Mouse (Mus musculus) stomach, embryonic 14.5 days (tissue): ENCODE measurements at regions not wholly inside any gene's neighbourhood (a gene's known extent, or its start where the extent isn't known, plus 50 kb on each side); places are given as distances from the start of the nearest gene placed in this dataset.
A peak's percentile ranks its signal among the peaks of the same experiment; 100 is the strongest.

Experiments used
- ATAC-seq: fragments of 200-750 bp; cut with Nextera tagmentation; 2 replicates; pipeline ENCODE4 v1.8.0; 2017; ENCODE audit warnings: low read depth, moderate TSS enrichment; ENCODE audit not compliant: insufficient number of reproducible peaks, insufficient read depth, low FRiP score
- H3K27ac ChIP-seq: fragments of 300-500 bp; sonication (generic); 2 replicates; pipeline ENCODE4 v1.5.1; 2014; ENCODE audit warnings: mild to moderate bottlenecking, low read length, moderate library complexity, mixed read lengths
- H3K27me3 ChIP-seq: fragments of 300-500 bp; sonication (generic); 2 replicates; pipeline ENCODE4 v1.6.1; 2014; ENCODE audit warnings: low read length, control low read depth, mixed read lengths; ENCODE audit not compliant: control insufficient read depth, insufficient read depth
- H3K36me3 ChIP-seq: fragments of 300-500 bp; sonication (generic); 2 replicates; pipeline ENCODE4 v1.6.1; 2014; ENCODE audit warnings: mild to moderate bottlenecking, control low read depth, low read length, moderate library complexity, mixed read lengths; ENCODE audit not compliant: control insufficient read depth, insufficient read depth
- H3K4me1 ChIP-seq: fragments of 300-500 bp; sonication (generic); 2 replicates; pipeline ENCODE4 v1.6.1; 2014; ENCODE audit warnings: low read length, control low read depth, mixed read lengths; ENCODE audit not compliant: control insufficient read depth, insufficient read depth
- H3K4me2 ChIP-seq: fragments of 300-500 bp; sonication (generic); replicated peaks from 2 replicates; pipeline ENCODE4 v1.6.1; 2014; ENCODE audit warnings: low read depth, low read length, control low read depth
- H3K4me3 ChIP-seq: fragments of 300-500 bp; sonication (generic); 2 replicates; pipeline ENCODE4 v1.5.1; 2014; ENCODE audit warnings: low read depth, low read length, control low read depth
- H3K9ac ChIP-seq: fragments of 300-500 bp; sonication (generic); replicated peaks from 2 replicates; pipeline ENCODE4 v1.6.1; 2014; ENCODE audit warnings: low read depth, mild to moderate bottlenecking, control low read depth, low read length, moderate library complexity, mixed read lengths
- H3K9me3 ChIP-seq: fragments of 300-500 bp; sonication (generic); 2 replicates; pipeline ENCODE4 v1.6.1; 2016; ENCODE audit warnings: low read depth, low read length, control low read depth; ENCODE audit not compliant: control insufficient read depth
- WGBS: fragments of 180-500 bp; shearing (Covaris S2); extraction: QIAGEN DNeasy Blood & Tissue Kit; methylation state at CpG from one replicate; pipeline ENCODE4 v1.1.7; 2014; 5-methylcytosine and 5-hydroxymethylcytosine counted together

DNA sequence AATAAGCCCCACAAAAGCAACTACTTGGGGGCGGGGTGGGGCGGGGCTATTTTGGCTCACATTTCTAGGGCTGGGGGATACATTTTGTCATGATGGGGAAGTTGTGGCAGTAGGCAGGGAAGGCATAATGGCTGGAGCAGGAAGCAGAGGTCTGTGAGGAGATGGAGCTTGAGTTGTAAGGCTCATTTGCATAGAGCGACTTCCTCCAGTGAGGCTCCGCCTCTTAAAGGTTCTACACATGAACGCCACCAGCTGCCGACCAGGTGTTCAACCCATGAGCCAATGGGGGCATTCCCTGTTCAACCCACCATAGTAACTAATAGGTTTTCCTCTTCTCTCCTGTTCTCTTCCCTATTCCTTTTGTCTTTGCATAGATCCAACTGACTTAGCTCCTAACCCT is 302.1 kb upstream of the 4931429L15Rik start:
- Histone ChIP-seq H3K27me3 (no peaks in the 10 kb centered on the region), H3K9me3 (no peaks in the 10 kb centered on the region), H3K4me1 (no peaks in the 10 kb centered on the region), H3K4me3 (no peak overlapping the region), H3K9ac (no peak overlapping the region), H3K27ac (no peak overlapping the region), H3K36me3 (no peaks in the 10 kb centered on the region), H3K4me2 (no peak overlapping the region)
- no peak for ATAC-seq
- WGBS = 92% methylated on average over 6 of the region's 6 CpGs

DNA sequence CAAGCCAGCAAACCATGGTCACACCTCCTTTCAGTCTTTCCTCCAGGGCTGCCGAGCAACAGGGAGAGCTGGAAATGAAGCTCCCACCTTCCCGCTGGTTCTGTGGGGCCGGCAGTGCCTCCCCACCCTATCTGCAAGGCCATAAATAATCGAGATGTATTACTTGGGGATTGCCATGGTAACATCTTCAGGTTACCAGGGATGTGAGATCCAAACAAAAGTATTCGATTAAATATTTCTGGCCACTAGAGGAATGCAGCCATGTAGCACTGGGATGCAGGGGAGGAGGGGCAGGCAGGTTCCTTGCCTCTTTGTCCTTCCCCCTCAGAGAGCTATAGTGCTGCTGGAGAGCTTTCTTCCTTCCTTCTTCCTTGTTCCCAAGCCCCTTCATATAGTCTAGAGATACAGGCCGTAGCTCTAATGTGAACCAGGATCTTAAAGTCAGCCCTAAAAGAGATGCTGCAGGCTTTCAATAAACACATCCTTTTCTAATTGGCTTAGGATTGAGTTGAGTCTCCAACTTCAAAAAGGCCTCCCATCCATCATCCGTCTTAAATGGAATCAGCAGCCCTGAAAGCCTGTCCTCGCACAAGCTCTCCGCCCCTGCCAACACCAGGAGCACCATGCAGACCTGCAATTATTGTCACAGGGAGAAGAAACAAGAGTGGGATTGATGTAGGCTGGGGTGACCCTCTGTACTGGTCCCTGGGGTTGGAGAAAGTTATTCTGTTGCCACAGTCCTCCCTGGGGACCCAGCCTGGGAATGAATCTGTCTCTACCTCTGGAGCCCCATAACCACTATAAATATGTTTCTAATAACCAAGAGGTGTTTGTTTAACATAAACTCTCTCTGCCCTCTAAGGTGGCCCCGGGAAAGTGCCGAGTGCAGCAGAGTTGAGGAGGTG is 290.6 kb upstream of the 4931429L15Rik start:
- no peak overlapping the region for H3K9ac ChIP-seq
- no peak overlapping the region for H3K27ac ChIP-seq
- no peak for ATAC-seq
- 13% methylated on average over 11 of the region's 11 CpGs for WGBS
- no peaks in the 10 kb centered on the region for H3K27me3 ChIP-seq
- H3K9me3 ChIP-seq = no peaks in the 10 kb centered on the region
- H3K4me3 ChIP-seq = no peak overlapping the region
- H3K4me2 ChIP-seq = no peak overlapping the region
- no peaks in the 10 kb centered on the region for H3K36me3 ChIP-seq
- 0 out of 2 replicates have a peak, but pooled peaks cover 6% of the 10 kb centered on the region for H3K4me1 ChIP-seq

DNA sequence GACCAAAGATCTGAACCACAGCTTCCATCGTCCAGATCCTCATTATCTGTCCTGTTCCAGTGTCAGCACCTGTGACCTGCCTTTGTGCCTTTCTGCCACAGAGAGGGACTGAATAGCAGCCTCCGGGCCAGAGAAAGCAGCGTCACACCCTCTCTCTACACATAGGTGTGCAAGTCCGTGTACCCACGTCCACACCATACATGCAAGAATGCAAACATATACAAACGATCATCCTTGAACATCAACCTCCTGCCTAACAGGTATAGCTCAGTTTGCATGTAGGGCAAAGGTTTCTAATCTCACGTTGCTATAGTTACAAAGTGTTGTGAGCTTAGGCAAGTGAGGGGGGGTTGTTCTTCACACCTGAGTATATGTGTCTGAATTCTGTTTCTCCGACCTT is 288.9 kb upstream of the 4931429L15Rik start:
- H3K9ac ChIP-seq = no peak overlapping the region
- no peak for ATAC-seq
- H3K27ac ChIP-seq = no peak overlapping the region
- no peaks in the 10 kb centered on the region for H3K27me3 ChIP-seq
- WGBS = 70% methylated on average over 8 of the region's 8 CpGs
- no peaks in the 10 kb centered on the region for H3K36me3 ChIP-seq
- H3K4me2 ChIP-seq = no peak overlapping the region
- no peak overlapping the region for H3K4me3 ChIP-seq
- H3K4me1 ChIP-seq = 0 out of 2 replicates have a peak, but pooled peaks cover 6% of the 10 kb centered on the region
- no peaks in the 10 kb centered on the region for H3K9me3 ChIP-seq

DNA sequence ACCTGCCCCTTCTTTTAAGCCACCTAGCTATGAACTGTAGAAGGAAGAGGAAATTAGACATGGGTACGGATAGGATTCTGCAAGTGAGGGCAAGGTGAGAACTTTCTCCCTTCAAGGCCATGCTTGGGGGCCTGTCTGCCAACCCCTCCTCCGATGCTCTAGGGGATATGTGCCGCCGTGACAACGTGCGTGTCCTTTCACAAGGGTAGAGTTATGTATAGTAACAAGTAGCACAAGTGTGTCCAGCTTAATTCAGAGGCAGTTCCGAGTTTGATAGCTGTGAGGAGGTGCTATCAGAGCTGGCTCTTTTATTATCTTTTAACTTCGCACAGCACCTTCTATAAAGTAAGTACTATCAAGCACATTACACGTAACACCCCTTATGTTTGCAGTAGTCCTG is 281.0 kb upstream of the 4931429L15Rik start:
- ATAC-seq = no peak
- no peak overlapping the region for H3K9ac ChIP-seq
- no peak overlapping the region for H3K4me3 ChIP-seq
- no peak overlapping the region for H3K4me2 ChIP-seq
- no peaks in the 10 kb centered on the region for H3K27me3 ChIP-seq
- no peaks in the 10 kb centered on the region for H3K36me3 ChIP-seq
- peaks cover 6% of the 10 kb centered on the region; the same call in 1 of the 2 replicates for H3K4me1 ChIP-seq
- H3K9me3 ChIP-seq = no peaks in the 10 kb centered on the region
- WGBS = 87% methylated on average over 9 of the region's 9 CpGs
- H3K27ac ChIP-seq = no peak overlapping the region

DNA sequence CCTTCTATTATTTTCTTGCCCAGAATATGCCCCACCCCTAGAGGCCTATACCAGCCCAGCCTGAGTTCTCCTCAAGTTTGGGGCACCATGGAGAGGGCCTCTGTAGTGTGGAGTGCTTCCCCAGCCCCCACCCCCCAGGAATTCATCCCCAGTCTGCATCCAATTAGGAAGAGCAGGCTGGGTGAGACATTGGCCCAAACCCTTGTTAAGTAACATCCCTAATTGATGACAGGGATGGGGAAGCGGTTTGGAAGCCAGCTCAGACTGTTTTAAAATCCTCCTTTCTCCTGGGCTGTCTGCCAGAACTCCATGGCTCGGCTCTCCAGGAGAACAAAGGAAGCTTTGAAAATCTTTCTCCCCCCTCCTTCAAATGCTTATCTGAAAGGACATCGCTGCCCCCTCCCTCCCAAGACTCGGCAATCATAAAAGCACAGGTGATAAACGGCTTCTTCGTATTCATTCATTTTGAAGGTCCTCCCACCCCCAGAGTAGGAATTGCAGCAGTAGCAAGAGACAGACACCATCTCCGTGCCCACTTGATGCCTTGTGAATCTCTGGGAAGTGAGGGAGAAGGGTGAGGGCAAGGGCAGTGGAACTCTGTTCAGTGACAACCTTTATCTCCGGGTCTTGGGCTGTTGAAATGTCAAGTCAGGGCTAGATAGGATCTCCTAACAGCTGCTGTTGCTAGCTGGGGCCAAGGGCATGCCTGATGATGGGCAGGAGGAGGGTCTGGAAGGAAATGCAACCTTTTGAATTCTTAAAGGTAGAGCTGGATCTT is 280.3 kb upstream of the 4931429L15Rik start:
- no peaks in the 10 kb centered on the region for H3K27me3 ChIP-seq
- peaks cover 6% of the 10 kb centered on the region; the same call in 1 of the 2 replicates for H3K4me1 ChIP-seq
- H3K9ac ChIP-seq = no peak overlapping the region
- no peak overlapping the region for H3K27ac ChIP-seq
- WGBS = 27% methylated on average over 8 of the region's 8 CpGs
- peak; percentile 46; the same call in 1 of the 2 replicates for ATAC-seq
- H3K4me2 ChIP-seq = no peak overlapping the region
- H3K36me3 ChIP-seq = no peaks in the 10 kb centered on the region
- no peaks in the 10 kb centered on the region for H3K9me3 ChIP-seq
- H3K4me3 ChIP-seq = no peak overlapping the region

DNA sequence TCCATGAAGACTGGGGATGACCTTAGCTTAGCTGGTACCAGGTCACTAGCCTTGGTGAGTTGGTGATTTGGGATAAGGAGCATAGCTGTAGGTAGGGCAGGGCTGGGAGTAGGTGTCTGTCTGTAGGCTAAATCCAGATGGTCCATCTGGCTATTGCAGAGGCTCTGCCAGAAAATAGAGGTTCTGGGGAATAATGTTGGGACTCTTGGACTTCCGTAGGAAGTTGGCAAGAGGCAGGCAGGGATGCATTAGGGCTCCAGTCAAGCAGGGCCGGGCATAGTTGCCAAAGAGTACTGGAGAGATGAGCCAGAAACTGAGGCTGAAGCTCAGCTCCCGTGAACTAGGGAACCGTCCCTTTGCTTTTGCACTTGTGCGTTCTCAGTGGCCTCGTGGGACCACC is 278.7 kb upstream of the 4931429L15Rik start:
- no peak overlapping the region for H3K4me3 ChIP-seq
- no peak overlapping the region for H3K27ac ChIP-seq
- peaks cover 6% of the 10 kb centered on the region; the same call in 1 of the 2 replicates for H3K4me1 ChIP-seq
- no peak for ATAC-seq
- H3K4me2 ChIP-seq = no peak overlapping the region
- H3K36me3 ChIP-seq = no peaks in the 10 kb centered on the region
- no peak overlapping the region for H3K9ac ChIP-seq
- no peaks in the 10 kb centered on the region for H3K27me3 ChIP-seq
- WGBS = 95% methylated on average over 6 of the region's 6 CpGs
- no peaks in the 10 kb centered on the region for H3K9me3 ChIP-seq

DNA sequence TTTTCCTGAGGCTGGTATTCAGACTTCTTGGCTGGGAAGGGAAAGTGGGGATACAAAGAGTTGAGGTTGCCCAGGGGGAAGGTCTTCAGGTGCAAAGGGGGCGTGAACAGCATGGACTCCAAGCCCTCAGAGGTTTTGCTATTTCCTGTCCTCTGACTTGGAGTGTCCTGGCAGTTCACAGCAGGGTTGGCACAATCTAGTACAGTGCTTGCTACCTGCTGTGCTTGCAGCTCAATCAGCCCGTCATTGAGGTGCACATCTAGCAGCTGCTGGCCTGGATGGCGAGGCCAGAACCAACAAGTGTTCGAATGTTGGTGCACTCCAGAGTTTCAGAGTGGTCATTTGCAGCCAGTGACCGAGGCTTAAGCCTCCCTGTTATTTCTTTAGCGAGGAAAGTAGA is 273.7 kb upstream of the 4931429L15Rik start:
- Histone ChIP-seq H3K4me1 (no peaks in the 10 kb centered on the region), H3K27ac (no peak overlapping the region), H3K4me3 (no peak overlapping the region), H3K4me2 (no peak overlapping the region), H3K9ac (no peak overlapping the region), H3K9me3 (no peaks in the 10 kb centered on the region), H3K36me3 (no peaks in the 10 kb centered on the region), H3K27me3 (no peaks in the 10 kb centered on the region)
- WGBS = 81% methylated on average over 6 of the region's 6 CpGs
- ATAC-seq = no peak

DNA sequence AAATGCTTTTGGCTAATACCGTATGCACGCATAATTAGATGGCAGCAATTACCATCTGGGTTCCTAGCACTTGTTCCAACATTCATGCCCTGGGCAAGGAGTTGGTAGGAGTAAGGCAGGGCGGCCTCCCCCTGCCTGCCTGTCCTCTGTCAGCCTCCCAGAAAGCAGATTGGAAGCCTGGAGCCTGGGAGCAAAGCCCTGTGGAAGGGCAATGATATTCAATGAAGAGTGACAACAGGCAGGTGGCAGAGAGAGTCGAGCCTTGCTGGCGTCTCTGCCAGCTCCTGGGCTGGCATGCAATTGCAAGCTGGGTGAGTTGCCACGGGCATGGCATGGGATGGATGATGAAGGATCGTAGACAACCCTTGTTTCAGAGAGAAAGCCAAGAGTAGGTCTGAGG is 273.1 kb upstream of the 4931429L15Rik start:
- no peak for ATAC-seq
- Histone ChIP-seq H3K4me3 (no peak overlapping the region), H3K27me3 (no peaks in the 10 kb centered on the region), H3K36me3 (no peaks in the 10 kb centered on the region), H3K9ac (no peak overlapping the region), H3K27ac (no peak overlapping the region), H3K4me1 (no peaks in the 10 kb centered on the region), H3K4me2 (no peak overlapping the region), H3K9me3 (no peaks in the 10 kb centered on the region)
- 93% methylated on average over 7 of the region's 7 CpGs for WGBS
